Mouse (Mus musculus) adrenal gland, adult (tissue): ENCODE measurements at regions not wholly inside any gene's neighbourhood (a gene's known extent, or its start where the extent isn't known, plus 50 kb on each side); places are given as distances from the start of the nearest gene placed in this dataset.

ENCODE experiments used
- DNase-seq, 2 experiments: peaks; one replicate each; pipeline ENCODE4 v3.0.0; 2022 to 2023; ENCODE audit warnings: low spot score in 1 of 2; ENCODE audit not compliant: inconsistent age in 2 of 2

DNA sequence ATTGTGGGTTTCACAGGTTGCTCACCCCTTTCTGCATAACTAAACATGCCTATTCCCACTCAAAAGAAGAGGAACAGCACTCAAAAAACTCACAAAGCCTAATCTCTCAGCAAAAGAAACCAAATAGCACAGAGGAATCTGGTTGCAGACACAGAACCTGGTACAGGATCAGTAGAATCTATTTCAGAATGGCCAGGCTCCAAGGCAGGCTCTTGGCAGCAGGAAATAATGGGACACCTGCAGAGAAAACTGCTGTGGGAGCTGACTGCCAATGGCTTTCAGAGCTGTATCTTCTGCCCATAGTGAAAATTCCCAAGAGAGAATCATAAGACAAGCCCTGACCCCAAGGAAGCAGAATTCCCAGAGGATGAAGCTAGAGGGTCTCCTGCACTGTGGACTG lies 234.1 kb upstream of the Hes1 start:
- no peak for DNase-seq

DNA sequence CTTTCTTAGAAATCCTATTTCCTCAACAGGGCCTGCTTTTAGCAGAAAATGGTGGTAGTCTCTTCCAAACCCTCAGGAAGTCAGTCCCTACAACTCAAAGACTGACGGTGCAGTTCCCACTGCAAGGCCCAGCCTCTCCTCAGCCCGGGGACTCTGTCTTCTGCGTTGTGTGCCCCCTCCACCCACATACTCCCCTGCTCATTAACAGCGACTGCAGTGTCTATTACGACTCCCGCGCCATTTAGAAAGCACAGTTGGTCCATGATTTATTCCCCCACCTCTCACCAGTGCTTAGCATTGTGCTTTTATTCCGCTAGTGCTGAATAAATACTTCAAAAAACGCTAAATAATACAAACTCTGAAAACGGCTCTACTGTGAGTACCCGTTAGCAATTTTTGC lies 230.9 kb upstream of the Hes1 start:
- no peak for DNase-seq

DNA sequence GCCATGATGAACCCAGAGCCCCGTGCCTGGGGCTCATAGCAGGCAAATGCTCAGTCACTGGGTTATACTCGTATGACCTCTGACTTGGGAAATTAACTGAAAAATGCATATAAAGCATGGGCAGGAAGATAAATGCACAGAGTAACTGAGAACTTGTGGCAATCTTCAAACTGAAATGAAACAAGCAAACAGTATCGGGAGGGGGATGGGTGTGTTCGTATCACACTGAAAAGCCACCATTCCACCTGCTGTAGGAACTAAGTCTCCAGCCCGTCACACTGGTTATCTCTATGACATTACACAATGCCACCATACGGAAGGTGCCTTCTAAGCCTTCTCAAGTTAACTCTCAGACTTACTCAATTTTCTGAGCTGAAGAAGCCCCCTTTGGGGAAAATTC lies 230.3 kb upstream of the Hes1 start:
- DNase-seq, result no peak

DNA sequence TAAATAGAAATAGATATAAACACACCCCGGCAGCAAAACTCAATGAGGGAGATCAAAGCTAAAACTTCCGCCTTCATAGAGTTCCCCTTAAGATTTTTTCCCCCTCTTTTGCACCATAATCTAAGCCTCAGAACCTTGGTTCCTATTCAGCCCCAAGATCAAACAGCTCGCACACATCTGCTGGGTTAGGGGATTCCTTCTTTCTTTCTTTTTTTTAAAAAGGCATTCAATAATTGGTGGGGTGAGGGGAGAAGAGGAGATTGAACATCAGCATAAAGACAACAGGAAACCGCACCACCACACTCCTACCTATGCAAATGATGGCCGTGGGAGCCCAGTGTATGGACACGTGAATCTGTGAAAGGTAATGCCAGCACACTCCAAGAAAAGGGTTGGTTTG lies 229.5 kb upstream of the Hes1 start:
- no peak for DNase-seq

DNA sequence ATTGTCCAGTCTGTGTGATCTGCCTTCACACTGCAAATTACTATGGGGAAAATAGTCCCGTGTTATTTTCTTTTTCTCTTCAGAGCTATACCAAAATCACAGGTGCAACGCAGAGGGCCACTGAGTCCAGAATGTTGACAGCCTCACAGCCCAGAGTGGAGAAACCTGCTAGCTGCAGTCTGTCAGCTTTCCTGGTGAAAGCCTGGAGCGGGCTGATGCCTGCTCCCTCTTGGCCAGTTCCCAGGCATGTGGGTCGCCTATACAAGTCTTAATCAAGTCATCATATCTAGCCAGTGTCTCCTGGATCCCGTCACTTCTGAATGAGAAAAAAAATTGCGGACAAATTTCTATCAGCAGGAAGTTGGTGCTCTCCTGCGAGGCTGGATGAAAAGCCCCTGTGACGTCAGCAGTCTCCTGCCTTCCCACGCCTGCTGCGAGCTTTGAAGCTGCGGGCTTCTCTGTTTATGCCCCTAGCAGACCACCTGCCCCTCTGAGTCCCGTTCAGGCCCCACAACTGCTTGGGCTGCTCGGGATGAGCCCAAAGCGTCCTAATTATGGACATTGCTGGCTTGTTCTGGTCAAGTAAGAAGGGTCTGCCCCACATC lies 227.1 kb upstream of the Hes1 start:
- DNase-seq, result no peak

DNA sequence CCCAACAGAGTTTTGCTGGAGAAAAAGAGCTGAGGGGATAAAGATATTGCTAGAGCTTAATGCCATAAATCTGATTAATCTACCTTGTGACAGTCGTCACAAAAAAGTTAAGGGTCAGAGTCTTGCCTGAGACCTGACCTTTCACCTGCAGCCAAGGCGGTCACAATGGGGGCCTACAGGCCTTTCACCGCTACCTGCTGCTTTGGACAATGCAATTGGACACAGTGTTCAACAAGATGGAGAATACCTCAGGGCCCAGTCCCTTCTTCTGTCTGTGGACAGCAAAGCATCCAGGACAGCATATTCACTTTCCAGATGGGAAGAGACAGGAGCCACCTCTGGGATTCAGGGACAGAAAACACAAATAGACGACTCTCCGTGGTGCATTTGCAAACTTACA lies 226.3 kb upstream of the Hes1 start:
- no peak for DNase-seq

DNA sequence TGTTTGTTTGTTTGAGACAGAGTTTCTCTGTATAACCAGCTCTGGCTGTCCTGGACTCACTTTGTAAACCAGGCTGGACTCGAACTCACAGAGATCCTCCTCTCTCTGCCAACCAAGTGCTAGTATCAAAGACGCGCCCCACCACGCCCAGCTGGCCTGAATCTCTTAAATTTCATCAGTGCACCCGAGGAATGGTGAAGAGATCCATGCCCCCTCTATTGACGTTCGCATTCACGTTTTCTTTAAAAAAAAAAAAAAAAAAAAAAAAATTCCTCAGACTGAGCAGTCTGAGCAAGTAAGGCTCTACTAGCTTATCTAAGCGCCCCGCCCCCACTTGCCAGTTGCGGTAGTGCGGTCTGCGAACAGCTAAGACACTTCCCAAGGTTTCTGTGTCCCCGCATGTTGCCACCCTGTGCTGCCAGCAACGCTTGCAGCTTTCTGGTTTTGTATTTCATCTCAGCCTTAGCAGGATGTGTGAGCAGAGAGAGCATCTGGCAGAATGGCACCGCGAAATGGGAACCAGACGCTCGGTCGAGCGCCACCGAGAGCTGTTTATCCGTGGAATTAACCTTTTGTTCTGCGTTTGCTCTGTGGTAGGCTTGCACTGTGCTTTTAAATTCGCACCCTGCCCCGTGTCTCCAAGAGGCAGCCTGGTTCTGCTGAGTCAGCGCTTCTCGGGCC lies 225.1 kb upstream of the Hes1 start:
- DNase-seq, result peak; percentile 67 to 76

DNA sequence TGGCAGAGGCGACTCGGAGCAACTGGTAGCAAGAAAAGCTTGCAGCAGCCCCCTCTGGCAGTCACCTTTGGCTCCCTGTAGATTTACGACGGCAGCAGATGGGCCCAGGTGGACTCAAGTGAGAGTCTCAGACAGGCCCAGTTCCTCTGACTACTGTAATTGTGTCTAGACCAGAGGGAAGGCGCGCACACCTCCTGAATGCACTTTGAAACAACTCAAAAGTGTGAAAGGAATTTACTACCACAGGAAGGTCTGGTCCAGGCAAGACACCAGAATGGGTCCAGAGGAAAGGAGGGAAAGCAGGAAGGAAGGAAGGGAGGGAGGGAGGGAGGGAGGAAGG lies 224.6 kb upstream of the Hes1 start:
- DNase-seq, result no peak

DNA sequence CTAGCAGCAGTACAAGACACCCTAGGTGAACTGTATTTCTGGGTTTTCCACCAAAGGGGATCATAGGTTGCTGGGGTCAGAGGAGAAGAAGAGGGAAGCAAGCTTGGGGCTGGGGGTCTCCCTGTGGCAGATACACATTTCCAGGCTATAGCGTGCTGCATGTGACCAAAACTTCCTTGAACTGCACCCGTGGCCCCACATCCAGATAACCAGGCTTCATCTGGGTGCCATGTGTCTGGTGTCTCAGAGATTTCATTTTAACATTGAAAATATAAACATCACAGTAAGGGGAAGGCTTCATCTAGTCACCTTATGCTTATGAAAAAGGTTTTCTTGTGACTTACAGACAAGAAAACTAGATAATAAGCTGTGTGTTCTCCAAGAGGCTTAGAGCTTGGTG lies 223.8 kb upstream of the Hes1 start:
- no peak for DNase-seq

DNA sequence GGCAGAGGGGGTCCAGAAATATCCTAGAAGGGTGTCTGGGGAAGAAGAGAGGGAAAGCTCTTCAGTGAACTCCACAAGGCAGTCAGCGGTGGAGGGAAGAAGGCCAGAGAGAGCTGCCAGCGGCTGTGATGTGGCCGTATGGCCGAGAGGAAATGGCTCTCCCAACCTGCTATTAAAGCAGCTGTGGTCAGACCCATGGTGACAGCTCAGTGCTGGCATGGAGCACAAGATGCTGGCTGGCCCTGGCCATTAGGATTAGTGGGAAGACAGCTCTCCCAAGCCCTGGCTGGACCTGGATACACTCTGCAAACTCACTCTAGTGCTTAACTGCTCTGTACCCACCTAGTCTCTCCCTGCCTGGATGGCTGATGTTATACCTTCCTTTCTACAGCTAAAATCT lies 223.1 kb upstream of the Hes1 start:
- no peak for DNase-seq

DNA sequence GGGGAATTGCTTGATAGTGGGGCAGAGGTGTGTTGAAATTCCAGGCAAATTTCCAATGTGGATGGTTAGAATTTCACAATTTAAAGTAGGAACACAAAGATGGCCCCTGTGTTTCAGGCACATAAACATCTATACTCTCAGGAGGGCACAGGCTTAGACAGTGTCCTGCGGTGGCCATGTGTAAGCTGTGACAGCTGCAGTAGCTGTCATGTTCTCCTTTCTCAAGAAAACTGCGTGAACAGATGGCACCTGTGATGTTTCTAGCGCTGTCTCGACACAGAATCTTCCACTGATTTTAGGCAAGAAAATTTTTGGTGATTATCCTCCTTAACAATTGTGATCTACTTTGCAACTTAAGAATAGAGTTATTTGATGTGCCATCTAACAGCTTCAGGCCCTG lies 222.1 kb upstream of the Hes1 start:
- DNase-seq, result no peak

DNA sequence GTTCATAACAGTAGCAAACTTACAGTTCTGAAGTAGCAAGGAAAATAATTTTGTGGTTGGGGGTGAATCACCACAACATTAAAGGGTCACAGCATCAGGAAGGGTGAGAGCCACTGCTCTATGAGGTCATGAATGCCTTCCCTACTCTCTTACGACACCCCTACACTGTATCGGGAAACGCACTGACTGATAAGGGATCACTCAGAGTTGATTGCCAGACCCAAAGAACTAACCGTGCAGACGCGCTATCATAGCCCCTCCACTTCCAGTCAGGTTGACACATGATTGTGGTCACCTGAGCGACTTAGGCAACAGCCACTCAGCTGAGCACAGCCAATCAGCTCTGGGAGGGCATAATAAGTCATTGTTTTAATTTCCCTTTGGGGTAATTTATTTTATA lies 220.7 kb upstream of the Hes1 start:
- no peak for DNase-seq

DNA sequence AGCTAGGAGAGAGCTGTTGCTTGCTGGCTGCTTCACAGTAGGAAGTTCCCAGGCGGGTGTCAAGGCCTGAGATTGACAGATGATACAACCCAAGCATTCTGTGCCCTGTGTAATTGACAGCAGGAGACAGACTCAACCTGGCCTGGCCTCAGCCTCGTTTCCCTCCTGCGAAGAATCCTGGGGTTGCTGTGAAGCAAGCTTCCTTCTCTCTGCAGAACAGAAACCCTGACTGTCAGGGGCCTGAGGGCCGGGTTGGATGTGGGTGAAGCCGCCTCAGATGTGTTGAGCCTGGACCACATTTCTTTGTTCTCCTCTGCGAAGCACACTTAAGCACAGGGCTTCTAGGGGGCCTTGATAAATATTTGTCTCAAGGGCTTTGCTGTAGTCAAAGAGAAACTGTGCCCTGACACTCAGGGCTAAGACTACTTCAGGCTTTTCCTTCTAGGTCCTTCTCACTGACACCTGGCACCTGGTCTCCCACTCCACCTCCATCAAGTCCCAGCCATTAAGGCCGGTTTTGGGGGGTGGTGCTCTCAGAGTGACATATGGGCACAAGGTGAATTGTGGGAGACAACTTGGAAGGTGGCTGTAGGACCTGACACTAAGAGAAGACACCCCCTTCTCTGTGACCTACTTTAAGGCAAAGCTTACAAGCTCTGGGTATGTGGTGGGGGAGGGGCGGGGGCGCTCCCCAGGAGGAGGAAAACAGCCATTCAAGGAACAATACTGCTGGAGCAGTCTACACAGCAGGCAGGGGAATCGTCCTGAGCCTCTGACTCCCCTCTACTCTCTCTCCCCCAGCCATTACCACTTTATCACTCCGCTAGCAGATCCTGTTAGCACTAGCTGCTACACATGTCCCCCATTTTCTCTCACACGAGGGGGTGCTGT lies 219.2 kb upstream of the Hes1 start:
- DNase-seq, result no peak

DNA sequence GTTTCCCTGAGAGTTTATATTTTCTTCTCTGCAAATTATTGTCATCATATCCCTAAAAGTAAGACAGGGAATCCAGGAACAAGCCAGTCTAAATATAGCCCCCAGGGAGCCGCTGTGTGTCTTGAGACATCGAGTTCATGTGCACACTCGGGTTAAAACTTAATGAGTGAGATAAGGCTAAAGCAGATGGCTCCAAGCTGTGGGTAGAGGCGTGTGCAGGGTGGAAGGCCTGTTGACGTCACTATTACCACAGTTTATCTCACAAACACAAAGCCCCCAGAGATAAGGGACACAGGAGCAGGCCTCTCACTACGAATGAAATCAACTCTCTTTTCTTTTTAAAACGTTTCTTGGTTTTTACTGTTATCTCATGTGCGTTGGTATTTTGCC lies 218.6 kb upstream of the Hes1 start:
- no peak for DNase-seq

DNA sequence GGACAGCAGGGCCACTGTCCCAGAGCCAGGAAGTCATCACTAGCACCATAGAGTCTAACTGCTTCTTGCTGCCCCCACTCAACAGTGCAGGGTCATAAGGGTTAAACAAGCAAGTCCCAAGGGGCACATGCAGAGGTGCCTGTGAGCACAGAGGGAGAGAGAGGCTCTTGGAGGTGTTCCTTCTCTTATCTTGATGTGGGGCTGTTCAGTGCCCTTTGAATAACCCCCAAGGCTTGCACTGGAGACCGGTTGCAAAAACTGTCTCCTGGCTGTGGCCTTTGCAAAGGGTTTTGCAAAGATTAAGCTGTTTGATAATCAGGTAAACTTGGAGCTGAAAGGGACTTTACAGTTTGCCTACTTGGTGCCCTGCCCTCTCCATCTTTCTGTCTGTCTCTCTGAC lies 217.1 kb upstream of the Hes1 start:
- no peak for DNase-seq

DNA sequence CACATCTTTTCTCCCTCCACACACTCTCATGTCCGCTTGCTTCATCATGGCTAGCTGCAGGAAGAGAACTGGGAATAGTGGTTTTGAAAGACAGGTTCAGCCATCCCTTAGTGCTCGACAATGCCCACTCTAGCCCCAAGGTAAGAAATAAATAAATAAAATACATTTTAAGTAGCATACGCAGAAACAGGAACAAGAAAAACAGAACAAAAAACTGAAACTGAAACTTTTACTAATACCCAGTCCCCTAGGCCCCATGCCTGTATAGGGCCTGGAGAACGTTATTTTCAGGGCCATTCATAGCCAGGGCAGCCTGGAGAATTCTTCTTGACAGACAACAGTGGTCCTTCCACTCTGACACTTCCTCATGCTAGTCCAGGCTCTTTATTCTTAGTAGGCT lies 216.4 kb upstream of the Hes1 start:
- no peak for DNase-seq

DNA sequence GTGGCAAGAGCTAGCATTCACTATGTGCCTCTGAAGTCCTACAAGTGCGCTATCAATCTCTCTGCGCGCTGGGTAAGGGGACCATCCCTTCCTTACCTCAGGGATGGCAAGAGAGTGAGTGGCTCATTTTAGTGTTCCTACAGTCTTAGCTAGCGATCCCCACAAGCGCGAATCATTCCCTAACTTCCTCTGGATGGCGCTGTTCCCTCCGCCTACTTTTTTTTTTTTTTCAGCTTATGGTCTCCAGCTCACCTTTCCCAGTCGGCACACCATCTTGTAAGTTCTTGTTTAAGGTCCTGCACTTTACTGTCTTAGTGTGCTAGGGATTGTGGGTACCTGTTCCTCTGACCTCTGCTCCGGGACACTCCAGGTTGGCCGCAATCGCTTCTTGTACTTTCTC lies 215.7 kb upstream of the Hes1 start:
- DNase-seq, result no peak

DNA sequence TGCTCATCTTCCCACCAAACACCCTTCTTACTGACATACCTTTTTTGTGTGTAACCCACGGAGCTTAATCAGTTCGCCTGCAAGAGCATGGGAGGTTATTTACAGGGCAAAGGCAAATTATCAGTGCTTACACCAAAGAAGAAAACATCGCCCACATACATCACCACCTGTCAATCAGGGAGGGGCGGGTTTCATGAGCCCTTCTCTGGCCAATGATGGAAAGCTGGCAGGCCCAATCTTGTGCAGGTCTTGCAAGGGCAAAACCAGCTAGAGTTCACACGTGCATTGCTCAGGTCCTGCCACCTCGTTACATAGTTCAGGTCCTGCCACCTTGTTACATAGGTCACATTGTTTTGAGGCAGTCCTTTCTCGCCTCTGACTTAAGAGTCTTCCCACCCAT lies 214.7 kb upstream of the Hes1 start:
- DNase-seq, result no peak

DNA sequence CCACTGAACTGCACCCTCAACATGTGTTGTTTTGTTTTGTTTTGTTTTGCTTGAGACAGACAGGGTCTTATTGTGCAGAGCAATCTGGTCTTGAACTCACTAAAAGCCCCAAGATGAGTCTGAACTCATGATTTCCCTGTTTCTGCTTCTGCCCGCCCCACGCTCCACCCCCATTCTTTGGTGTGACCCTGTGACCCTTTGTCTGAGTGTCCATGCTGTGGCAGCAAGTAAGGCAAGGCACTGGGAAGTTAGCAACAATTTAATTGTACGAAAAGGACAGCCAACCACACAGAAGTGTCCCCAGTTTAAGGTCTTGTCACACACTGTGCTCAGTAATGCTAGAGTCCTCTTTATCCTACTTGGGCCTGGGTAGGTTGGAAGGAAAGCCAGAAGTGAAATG lies 213.6 kb upstream of the Hes1 start:
- DNase-seq, result no peak

DNA sequence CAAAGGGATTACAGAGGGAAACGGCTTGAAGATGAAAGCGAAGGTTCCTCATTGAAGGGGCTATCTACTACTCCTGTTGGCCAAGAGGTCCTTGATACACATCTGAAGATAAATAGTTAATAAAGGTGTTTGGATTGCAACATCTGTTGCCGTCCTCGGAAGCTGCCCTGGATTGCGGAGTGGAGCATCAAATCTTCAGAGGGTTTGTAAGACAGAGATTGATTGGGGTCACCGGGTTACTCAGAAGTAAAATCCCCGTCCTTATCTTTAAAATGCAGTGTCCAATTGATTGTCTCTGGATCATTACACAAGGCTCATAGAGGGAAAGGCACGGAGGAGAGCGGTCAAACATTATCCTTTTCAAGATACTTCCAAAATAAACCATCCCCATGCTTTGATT lies 212.4 kb upstream of the Hes1 start:
- DNase-seq, result no peak

DNA sequence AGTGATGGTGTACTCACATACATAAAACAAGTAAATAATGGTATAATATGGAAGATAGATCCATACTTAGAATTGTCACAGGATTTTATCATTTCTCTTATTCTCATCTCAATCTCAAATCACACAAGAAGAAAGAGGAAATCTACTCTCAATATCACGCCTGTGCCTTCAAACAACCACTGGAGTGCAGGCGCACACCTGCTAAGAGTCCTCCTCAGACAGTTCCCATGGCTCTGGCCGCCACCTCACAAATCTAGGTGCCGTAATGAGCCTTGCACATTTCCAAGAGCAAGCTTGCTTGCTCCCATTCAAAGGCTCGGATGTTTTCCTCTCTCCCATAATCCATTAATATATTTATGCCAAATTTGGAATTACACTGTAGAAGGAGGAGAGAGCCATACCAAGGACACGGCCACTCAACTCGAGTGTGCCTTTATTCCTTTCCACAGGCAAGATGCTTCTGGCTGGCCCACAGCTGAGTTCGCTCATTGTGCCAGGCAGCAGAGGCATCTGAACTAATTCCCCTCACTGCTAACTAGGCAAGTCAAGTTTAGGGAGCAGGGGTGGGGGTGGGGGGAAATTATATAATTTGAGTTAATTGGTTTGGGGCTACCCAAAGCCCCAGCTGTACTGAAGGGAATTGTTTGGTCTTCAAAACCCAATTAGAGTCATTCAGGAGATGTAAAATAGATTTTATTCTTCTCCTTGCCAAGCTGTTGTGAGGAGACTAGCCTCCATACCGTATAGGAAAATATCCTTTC lies 209.2 kb upstream of the Hes1 start:
- no peak for DNase-seq

DNA sequence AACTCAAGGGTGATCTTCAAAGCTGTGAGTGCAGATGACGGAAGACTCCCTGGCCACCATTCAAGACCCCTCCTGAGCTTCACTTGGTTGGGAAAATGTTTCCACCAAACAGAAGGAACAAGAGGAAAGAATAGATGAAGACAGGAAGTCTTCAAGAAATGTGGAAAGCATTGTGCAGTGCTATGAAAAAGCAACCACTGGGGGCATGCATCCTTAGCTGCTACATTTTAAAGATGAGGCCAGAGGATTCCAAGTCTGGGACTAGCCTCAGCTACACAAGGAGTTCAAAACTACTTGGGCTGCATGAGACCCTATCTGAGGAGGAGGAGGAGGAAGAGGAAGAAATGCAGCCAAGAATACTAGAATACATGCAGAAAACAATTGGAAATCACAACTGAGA lies 207.6 kb upstream of the Hes1 start:
- no peak for DNase-seq
